Mouse (Mus musculus): ENCODE results near the gene Hlx.

Gene Hlx

GRCm38 (mm10) chr1:184733300-184734066, 1.1 kb upstream of the Hlx start:
- no peak for DNase-seq (ENCODE audit: extremely low read depth, low read depth, low spot score)

- no peak for DNase-seq (ENCODE audit: extremely low read depth, low read depth, low spot score)
Measured at GRCm38 (mm10) chr1:184731644-184732545, 524 bp downstream of the Hlx start.

GRCm38 (mm10) chr1:184731091-184731640, 1.3 kb downstream of the Hlx start:
- no peak for DNase-seq (ENCODE audit: extremely low read depth, low read depth, low spot score)

- DNase-seq (ENCODE audit: extremely low read depth, low read depth, low spot score), result no peak
Measured at GRCm38 (mm10) chr1:184730453-184731013, 1.9 kb downstream of the Hlx start.

- DNase-seq (ENCODE audit: extremely low read depth, low read depth, low spot score), result no peak
Measured at GRCm38 (mm10) chr1:184729357-184730140, 2.9 kb downstream of the Hlx start.

GRCm38 (mm10) chr1:184728561-184729115, 3.8 kb downstream of the Hlx start:
- no peak for DNase-seq (ENCODE audit: extremely low read depth, low read depth, low spot score)

- no peak for DNase-seq (ENCODE audit: extremely low read depth, low read depth, low spot score)
Measured at GRCm38 (mm10) chr1:184727401-184728265, 4.8 kb downstream of the Hlx start.

- DNase-seq (ENCODE audit: extremely low read depth, low read depth, low spot score), result no peak
Measured at GRCm38 (mm10) chr1:184726576-184727300, 5.7 kb downstream of the Hlx start.

GRCm38 (mm10) chr1:184725318-184725790, 7.1 kb downstream of the Hlx start:
- no peak for DNase-seq (ENCODE audit: extremely low read depth, low read depth, low spot score)

GRCm38 (mm10) chr1:184724551-184725317, 7.7 kb downstream of the Hlx start:
- no peak for DNase-seq (ENCODE audit: extremely low read depth, low read depth, low spot score)

- no peak for DNase-seq (ENCODE audit: extremely low read depth, low read depth, low spot score)
Measured at GRCm38 (mm10) chr1:184723899-184724298, 8.5 kb downstream of the Hlx start.

- no peak for DNase-seq (ENCODE audit: extremely low read depth, low read depth, low spot score)
Measured at GRCm38 (mm10) chr1:184721121-184721520, 11.3 kb downstream of the Hlx start.

- no peak for DNase-seq (ENCODE audit: extremely low read depth, low read depth, low spot score)
Measured at GRCm38 (mm10) chr1:184720162-184721025, 12.0 kb downstream of the Hlx start.

GRCm38 (mm10) chr1:184718261-184719120, 13.9 kb downstream of the Hlx start:
- no peak for DNase-seq (ENCODE audit: extremely low read depth, low read depth, low spot score)

GRCm38 (mm10) chr1:184717691-184718200, 14.7 kb downstream of the Hlx start:
- no peak for DNase-seq (ENCODE audit: extremely low read depth, low read depth, low spot score)

Data from fat pad, adult 2 months (tissue).